Mouse (Mus musculus): ENCODE results near the gene Sft2d2.

Sft2d2 gene

DNA sequence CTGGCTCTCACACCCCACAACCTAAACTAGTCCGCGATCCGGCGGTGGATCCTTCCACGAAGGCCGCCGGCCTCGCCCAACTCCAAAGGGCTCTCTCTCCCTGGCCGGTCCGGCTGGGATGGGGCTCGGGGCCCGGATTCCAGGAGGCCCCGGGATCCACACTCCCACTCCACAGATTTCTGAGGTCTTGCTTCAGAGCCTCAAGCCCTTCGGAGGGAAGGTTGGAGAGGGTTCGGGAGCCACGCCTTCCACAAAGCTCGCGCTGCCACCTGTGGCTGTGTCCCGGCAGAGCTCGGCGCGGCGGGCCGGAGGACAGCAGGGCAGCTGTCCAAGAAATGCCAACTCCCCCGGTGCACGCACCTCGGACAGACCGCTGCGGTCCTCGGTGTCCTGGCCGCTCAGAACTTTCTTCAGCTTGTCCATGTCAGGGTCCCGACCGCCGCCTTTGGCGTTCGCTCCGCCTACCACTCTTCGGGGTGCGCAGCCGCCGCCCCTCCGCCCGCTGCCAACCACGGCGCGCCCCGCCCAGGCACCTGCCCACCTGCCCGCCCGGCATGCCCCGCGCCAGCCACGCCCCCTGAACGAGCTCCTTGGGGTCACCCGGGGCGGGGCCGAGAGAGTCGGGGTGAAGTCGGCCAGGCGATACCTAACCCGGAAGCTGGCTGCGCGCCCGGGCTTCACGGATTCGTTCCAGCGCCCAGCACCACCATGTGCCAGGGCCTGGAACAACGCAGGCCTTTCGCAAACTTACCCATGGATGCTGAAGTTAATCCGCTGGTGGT lies at the start of gene Sft2d2:
Gene Sft2d2, minus strand, starts transcription at position 559 of the 782 bp plus-strand sequence.
- DNase-seq = peak; percentile 93

DNA sequence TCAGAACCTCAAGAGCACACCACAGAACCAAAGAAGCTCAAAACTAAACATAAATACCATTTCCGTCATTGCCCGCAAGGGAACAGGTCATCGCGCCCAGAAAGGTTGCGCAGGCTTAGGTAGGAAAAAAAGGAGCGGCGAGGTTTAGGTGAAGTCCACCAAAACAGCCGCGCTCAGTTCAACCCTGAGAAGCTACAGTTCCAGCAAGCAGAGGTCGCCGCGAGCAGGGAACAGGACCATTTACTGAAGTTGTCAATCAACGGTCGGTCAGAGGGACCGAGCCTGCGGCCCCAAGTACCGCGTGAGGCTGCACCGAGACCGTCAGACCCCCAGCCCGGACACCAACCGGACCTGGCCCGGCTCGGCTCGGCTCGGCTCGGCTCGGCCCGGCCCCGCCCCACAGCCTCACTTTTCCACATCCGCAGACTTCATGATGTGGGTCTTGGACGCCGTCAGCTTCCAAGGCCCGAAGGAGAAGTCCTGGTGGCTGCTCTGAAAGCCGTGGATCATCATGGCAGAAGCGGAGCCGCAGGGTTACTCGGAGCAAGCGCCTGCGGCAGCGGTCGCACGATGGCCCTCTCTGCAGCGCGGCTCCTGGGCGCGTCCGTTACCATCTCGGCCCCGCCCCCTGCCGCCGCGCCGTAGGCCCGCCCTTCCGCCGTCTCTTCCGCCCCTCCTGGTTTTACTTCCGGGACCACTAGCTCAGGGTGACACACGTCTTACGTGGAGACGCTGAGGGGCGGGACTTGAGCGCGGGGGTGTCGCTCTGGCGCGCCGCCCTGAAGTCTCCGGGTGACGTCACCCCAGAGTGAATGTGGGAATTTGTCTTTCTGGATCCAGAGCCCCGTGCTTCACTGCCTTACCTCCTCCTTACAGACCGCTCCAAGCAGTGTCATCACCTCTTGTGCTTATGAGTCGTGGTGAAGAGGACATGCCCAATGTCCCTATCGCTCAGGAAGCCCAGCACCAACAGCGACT lies 42.4 kb upstream of the Sft2d2 start, which contains the start of gene Tiprl:
Gene Tiprl, minus strand, starts transcription at position 676 of the 978 bp plus-strand sequence.
- DNase-seq = peak; percentile 97

DNA sequence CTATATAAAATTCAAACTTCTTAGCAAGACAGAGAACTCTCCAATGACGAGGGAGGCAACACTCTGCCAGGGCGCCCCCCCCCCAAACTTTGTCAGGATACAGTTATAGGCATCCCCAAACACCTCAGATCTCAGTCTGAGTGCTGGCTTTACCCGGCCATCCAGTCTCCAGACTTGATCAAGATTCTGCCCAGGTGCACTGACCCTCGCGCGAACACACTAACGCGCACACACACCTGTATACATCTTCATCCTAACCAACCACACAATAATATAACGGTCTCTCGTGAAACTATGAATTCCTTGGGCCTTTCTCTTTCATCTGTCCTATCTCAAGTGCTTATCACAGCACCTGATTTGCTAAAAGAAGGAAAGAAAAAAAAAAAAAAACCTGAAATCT lies 41.6 kb upstream of the Sft2d2 start:
- no peak for DNase-seq

DNA sequence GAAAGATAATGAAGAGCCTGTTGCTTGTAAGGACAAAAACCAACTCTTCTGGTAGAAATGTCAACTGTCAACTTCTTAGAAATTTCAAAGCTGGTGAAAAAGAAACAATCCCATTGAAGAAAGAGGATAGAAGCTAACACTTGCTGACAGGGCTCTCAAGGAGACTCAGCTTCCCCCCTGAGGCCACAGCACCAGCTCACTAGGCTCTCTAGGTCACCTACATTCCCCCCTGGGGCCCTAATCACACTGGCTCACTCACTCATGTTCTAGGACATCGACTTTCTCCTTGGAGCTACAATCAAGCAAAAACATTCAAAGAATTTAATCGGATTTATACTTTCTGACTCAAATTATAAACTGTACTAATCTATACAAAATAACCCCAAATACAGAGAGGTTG lies 39.6 kb upstream of the Sft2d2 start:
- DNase-seq = no peak

DNA sequence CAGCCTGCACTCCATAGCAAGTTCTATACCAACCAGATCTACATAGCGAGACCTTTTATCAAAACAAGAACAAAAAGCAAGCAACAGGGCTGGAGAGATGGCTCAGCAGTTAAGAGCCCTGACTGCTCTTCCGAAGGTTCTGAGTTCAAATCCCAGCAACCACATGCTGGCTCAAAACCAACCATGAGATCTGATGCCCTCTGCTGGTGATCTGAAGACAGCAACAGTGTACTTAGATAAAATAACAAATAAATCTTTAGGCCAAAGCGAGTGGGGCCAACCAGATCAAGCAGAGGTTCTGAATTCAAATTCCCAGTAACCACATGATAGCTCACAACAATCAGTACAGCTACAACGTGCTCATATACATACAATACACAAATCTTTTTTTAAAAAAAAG lies 36.5 kb upstream of the Sft2d2 start:
- no peak for DNase-seq

DNA sequence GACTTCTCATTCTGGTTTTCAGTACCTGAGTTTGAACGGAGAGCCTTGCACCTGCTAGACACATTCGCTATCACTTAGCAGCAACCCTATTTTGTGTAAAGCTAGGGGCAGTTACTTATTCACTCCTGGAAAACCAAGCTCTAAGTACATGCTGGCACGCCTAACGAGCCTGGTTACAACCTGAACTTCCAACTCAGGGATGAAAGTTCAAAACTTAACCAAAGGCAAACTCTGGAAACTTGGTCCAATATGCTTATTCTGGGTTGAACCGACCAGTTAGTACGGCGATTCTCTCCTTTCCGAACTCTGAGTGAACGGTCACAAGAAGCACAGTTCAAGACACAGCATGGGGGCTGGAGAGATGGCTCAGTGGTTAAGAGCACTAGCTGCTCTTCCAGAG lies 35.3 kb upstream of the Sft2d2 start:
- no peak for DNase-seq

DNA sequence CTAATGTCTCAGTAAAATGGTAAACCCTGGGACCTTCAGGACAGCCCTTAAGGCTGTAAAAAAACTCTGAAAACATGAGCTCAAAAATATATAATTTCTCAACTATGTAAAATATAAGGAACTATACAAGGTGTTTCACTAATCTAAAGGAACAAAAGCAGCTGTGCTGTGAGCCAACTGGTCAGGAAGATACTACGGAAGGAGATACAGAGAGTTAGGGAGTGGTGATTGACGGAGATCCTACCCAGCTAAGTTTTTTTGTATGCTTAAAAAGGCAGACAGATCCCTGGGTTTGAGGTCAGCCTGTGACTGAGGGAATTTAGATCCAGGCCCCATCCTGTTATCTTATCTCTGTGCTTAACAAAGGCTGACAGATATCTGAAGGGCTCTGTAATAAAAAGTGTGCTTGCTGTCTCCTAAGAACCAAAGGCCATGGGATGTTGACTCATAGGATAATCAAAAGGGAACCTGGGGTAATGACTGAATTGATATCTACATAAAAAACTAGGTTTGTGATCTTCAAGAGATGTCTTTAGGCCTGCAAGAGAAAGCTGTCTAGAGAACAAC lies 22.9 kb upstream of the Sft2d2 start:
- no peak for DNase-seq

DNA sequence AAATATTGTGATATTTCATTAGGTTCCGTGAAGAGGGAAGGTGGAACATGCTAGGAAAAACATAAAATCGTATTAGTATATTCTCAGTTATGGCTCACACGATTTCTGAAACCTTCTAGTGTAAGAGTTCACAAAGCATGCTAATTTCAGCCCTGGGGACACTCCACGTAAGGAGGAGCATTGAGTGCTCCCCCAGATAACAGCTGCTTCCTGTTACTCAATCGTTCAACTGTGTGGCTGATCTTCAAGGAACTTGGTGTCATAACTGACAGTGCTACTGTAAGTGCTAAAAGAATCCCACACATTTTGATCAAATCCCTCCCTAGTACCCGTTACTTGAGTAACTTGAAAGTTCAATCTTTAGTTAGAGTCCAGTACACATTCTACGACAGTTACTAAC lies 21.6 kb upstream of the Sft2d2 start:
- no peak for DNase-seq

DNA sequence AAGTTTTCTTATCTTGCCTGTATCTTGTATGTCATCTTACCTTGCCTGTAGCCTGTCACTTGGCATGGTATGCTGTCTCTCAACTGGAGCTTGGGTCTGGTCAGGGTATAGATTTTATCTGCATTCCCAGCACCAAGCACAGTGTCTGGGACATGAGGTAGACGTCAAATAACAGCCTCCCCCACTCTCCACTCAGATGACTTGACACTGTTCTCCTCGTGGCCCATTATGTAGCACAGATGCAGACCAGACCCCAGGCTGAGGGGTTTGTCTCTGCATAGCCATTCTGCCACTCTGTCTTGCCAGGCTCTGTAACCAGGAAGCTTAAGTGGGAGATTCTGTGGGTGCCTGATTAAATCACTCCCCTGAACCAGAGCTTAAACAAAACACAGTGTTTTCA lies 11.4 kb upstream of the Sft2d2 start:
- DNase-seq = no peak

DNA sequence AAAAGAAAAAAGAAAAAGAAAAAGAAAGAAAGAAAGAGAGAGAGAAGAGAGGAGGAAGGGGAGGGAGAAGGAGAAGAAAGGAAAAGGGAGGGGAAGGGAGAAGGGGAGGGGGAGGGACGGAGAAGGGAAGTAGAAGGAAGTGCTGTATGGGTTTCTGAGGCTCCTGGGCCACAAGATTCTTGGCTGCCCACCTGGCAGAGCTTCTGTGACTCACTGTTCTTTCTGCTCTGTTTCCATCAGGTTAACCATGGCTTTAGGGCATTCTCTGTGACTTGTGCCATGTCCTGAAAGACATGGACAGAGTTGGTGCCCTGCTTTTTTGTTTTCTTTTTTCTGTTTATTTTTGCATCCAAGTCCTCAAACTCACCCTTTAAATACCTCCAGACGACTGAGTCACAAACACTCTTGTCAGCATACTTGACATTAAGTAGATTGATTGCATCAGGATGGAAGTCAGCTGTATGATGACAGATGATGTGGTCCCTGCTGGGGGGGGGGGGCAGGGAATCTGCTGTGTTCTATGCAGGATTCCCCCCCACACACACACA lies 9.3 kb upstream of the Sft2d2 start:
- no peak for DNase-seq

DNA sequence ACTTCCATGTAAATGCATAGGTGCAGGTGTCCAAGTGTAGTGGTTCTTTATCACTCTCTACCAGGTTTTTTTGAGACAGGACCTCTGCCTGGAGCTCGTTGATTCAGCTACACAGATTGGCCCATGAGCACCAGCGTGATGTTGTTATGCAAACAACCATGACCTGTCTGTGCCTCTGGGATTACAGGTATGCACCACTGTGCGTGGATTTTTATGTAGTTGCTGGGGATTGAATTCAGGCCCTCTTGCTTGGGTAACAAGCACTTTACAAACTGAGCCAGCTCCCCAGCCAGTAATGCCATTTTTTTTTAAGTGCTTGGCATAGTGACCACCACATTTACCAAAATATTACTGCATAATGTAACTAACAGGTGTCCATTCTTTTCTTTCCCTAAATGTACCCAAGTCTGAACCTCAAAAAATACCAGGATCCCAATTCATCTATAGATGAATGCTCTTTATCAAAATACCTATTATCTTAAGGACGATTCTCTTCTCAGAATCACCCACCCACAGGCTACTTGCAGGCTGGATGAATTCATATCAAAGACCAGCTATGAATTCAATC lies 7.3 kb upstream of the Sft2d2 start:
- DNase-seq = no peak

DNA sequence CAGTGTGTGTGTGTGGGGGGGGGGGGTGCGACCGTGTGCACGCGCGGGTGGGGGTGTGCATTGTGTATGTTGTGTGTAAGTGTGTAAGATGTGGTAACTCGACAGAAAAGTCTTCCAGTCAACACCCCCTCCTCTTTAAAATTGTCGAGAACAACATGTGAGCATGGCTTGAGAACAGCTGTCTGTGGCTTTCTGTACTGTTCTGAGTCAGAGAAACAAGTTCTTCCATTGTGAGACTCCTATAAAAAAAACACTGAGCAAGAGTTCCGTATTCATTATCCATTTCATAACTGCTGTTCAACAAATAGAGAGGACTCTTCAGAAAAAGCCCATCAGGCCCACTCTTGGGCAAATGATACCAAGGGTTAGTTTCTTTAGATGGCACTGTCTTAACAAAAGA lies 6.5 kb upstream of the Sft2d2 start:
- DNase-seq = no peak

DNA sequence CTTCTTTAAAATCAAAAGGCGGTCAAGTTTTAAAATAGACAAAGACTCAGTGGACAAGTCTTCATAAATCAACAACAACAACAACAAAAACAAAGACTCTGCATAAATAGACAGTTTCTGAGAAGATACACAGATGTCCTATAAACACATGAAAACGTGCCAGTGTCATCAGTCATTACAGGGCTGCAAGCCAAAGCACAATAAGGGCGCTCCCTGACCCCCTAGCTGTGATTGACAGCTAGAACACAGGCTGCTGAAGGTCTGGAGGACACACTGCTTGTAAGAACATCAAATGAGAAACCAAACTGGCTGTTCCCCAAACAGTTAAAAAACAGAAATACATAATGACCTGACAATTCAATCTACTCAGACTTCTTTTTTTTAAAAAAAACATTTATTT lies 5.4 kb upstream of the Sft2d2 start:
- no peak for DNase-seq

DNA sequence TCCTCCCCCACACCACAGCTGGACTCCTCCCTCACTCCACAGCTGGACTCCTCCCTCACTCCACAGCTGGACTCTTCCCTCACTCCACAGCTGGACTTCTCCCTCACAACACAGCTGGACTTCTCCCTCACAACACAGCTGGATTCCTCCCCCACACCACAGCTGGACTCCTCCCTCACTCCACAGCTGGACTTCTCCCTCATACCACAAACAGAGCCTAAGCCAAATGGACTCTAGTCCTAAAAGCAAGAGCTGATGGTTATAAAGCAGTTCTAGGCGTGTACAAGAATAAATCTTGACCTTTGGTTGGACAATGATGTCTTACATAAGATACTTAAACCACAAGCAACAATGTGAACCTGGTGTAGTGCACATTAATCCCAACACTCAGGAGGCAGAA lies 4.7 kb upstream of the Sft2d2 start:
- DNase-seq = no peak

DNA sequence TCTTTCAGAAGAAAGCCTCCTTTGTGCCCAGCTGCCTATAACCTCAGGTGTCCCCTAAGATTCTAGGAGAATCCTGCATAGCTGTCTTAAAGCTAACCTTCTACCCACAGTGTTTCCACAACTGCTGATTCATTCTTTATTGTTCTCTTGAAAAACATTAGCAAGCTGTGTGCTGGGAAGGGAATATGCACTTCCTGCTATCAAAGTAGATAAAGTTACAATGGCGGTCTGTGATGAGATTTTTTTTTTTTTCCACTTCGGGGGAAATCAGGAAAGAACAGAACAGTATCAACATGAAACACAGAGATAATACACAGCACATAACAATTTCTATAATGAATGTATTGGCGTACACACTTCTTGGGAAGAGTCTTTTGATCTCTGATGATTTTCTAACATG lies 3.6 kb upstream of the Sft2d2 start:
- no peak for DNase-seq

DNA sequence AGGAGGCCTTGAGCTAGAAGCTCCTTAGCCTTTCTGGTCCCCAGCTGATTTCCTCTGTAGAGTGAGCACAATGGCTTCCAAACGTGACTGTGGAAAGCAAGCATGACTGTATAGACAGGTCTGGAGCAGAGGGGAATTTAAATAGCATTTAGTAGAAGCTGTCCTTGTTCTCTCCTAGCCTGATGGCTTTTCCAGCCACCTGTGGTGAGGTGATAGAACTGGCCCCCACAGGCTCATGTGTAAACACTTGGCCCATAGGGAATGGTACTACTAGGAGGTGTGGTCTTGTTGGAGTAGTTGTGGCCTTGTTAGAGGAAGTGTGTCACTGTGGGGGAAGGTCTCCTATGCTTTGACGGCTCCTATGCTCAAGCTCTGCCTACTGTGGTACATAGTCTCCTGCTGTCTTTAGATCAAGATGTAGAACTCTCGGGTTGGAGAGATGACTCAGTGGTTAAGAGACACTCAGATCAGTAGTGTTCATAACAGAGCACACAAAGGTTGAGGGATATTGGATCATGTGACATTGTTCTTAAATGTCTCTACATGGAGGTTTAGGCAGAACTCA lies 1.2 kb upstream of the Sft2d2 start:
- no peak for DNase-seq

DNA sequence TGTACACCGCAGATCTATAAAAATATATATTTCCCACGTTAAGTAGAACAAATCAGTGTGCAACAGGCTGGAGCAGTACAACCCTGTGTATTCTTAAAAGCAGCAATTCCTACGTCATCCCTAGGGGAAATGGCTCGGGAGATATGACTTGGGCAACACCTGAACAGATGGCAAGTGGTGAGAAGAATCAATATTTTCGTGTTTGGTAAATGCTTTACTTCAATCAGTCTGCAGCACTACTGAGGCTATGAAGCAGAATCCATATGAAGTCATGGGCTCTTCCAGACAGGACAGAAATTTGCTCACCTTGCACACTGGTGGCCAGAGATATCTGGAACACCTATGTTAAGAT lies 400 bp upstream of the Sft2d2 start:
- DNase-seq = no peak

DNA sequence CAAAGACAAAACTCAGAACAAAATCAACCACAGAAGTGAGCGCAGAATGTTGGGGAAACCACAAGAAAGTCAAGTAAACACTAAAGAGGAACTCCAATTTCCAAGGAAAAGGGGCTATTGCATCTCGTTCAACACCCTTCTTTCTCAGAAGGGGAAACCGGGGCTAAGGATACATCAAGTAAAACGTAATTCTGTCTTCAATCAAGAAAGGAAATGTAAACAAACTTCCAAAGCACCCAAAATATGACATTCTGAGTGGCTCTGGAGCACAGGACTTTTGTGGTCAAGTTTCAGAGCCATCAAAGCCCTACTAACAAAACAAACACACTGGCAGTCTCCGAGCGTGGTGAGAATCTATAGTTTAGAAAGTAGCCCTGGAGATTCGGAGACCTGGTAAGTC lies 812 bp downstream of the Sft2d2 start:
- DNase-seq = no peak

DNA sequence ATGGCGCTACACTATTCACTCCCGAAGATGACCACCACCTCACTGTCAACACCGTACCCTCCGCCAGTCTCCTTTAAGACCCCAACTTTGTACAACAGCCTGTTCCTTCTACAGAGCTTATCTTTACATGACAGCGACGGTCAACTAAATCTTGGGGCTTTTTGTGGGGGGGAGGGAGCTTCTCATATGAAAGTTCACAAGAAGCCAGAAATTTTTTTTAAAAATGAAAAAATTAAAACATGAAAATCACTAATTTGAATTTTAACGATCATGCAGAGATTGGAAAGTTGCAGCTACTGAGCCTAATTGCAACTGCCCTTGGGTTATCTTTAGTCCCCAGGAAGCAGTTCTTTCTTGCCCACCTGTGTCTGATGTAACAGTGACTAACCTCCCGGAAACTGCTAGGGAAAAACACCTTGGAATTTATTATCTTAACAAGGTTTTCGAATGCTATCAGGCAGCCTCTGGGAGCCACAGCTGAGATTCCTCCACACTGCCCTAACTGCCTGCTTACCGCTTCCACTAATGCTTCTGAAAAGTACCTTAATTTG lies 1.4 kb downstream of the Sft2d2 start:
- no peak for DNase-seq

DNA sequence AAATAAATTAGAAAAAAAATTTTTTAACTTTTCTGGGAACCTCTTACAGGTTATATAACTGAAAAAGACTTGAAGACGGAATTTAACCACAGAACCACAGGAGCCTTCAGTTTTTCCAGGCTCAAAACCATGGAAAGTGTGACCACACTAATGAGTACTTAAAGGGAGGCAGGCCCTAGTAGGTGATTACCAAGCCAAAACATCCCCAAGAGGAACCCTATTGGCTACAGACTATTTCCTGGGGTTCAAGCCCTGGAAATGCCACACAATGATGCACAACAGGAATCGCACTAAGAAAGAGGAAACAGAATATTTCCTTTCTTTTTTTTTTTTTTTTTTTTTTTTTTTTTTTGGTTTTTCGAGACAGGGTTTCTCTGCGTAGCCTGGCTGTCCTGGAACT lies 2.1 kb downstream of the Sft2d2 start:
- no peak for DNase-seq

DNA sequence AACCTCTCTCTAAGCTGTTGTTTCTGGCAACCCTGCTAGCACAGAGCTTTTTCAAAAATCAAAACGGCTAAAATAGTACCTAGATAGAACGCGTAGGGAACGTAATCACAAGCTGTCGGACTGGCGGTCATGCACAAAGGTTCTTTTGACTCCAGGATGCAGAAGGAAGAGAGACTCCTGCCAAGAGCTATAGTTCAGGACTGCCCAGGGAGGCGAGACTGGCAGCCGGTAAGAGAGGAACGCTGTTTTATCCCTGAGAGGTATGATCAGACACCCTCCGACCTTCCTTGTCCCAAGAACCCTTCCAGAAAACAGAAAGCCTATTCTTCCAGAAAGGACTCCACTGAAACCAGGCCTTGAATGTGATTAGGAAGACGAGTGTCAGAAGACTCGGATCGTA lies 2.6 kb downstream of the Sft2d2 start:
- no peak for DNase-seq

DNA sequence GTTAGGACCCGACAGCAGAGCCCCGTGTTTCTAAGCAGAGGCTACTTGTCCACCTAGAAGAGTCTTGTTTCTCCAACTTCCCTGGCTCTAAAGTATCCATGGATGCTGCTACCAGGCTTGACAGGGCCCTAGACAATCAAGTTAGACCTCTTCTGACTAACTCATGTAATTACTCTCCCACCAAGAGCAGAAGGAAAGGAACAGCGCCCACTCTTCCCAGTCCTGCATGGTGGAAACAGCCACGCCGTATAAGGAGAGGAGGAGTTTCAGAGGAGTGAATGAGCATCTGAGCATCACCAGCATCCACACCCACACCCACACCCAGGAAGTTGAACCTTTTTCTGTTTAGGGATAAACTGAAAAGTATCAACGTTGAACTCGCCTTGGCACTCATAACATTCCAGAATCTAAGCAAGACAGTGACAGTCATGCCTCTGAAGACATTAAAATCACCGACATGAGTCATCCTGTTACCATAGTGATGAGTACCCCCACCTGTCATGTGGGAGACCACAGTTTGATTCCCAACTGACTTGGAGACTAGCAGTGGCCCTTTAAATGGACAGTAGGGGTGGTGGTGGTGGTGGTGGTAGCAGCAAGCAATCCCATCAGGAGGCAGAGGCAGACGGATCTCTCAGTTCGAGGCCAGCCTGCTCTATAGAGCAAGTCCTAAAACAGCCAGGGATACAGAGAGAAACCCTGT lies 3.5 kb downstream of the Sft2d2 start:
- DNase-seq = no peak
